Mouse (Mus musculus) right cerebral cortex, postnatal 36 days (tissue): ENCODE results near the gene Ttf1.
"Not testable (repeated sequence)": the region's sequence is repeated elsewhere in the genome, so short reads cannot be mapped to it uniquely, and the experiment has no call there.

Experiments used
- DNase-seq, 2 experiments: peaks; one replicate each; pipeline ENCODE4 v3.0.0; 2022; ENCODE audit warnings: low spot score in 2 of 2, mixed read lengths in 1 of 2

Ttf1 gene

GRCm38 (mm10) chr2:29054991-29055390 lies 5.1 kb upstream of the Ttf1 start, which contains the start of gene Cfap77:
Gene Cfap77 (minus strand): TSS chr2:29055066.
- no peak for DNase-seq

GRCm38 (mm10) chr2:29065796-29066195 lies 5.7 kb downstream of the Ttf1 start:
- no peak for DNase-seq

GRCm38 (mm10) chr2:29066410-29066809 lies 6.3 kb downstream of the Ttf1 start:
- DNase-seq: no peak

DNA sequence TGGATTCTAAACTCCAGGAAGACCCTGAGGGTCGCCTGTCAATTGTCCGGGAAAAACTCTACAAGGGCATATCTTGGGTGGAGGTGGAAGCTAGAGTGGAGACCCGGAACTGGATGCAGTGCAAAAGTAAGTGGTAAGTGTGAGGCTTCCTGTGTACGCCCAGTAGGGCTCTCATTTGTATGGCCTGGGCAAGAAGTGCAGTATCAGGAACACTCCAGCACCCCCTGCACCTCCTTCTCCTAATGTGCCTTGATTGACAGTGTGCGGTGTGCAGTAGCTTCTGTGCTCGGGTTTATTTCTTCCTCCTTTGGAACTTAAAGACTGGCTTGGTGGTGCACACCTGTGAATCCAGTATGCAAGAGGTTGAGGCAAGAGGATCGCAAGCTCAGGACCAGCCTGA lies 14.6 kb downstream of the Ttf1 start:
- no peak for DNase-seq

DNA sequence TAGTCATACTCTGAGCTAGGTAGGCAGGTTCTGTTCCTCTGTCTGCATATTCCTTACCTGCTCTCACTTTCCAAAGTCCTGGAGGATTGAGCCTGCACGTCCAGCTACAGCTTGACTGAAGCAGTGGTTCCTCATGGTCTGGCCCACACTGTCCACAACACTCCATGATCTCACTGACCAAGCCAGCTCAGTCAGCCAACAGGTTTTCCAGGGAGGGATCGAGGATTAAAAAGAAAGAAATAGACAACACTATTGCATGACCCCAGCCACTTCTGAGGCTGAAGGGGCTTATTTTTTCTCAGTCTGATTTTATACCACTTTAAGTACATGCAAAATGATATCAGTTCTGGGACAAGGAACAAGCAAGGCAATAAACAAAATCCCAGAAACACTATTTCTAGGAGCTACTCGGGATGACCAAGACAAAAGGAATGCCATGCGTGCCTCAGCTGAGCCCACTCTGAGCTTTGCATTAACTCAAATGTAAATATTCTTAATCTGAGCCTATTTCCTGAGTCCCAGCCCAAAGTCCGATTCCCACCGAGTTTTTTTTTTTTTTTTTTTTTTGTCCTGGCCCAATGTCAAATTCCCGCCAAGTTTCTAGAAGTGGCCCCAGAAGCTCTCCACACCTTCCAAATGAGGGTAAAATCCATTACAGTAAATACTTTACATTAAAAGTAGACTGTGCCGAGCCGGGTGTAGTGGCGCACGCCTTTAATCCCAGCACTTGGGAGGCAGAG lies 15.4 kb downstream of the Ttf1 start:
- DNase-seq: no peak

- DNase-seq: no peak
These were observed 16.2 kb downstream of the Ttf1 start for GRCm38 (mm10) chr2:29076226-29076625.

GRCm38 (mm10) chr2:29081965-29082364 lies 21.9 kb downstream of the Ttf1 start:
- DNase-seq: no peak

GRCm38 (mm10) chr2:29086026-29086425 lies 26.0 kb downstream of the Ttf1 start:
- no peak for DNase-seq

- DNase-seq: not testable (repeated sequence)
These were observed 29.2 kb downstream of the Ttf1 start for GRCm38 (mm10) chr2:29089276-29089675.

DNA sequence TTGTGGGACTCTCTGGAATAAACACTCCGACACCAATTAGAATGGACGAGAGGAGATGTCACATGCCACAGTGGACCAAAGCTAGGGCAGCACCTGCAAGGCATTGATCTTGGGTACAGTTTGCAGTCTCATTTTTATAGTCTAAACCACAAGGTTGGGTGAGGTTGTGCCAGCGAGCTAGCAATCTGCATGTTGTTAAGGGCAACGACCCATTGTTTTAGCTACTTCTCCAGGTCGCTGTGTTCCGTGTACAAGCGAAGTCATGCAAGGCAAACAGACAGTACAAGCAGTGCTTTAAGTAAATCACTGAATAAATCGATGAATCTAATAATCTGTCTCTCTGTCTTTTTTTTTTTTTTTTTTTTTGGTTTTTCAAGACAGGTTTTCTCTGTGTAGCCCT lies 35.6 kb downstream of the Ttf1 start:
- DNase-seq: no peak

DNA sequence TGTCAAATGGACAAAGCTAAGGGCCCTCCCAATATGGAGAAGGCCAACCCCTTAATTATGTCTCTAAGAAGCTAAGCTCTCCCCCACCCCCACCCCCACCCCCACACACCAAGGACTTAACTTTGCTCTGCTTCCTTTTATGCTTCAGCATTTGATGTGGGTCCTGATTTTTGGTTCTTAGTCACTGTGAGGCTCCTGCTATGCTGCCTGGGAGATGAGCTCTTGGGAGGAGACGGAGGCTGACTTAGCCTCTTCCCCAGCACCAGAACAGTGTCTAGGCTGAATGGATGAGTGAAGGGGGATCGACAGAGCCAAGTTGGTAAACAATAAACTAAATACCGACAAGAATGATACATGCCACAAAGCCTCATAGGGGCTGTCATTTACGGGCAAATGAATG lies 36.7 kb downstream of the Ttf1 start:
- DNase-seq: no peak

GRCm38 (mm10) chr2:29097465-29097864 lies 37.4 kb downstream of the Ttf1 start:
- DNase-seq: no peak

- DNase-seq: not testable (repeated sequence)
These were observed 37.9 kb downstream of the Ttf1 start for GRCm38 (mm10) chr2:29097955-29098354.

DNA sequence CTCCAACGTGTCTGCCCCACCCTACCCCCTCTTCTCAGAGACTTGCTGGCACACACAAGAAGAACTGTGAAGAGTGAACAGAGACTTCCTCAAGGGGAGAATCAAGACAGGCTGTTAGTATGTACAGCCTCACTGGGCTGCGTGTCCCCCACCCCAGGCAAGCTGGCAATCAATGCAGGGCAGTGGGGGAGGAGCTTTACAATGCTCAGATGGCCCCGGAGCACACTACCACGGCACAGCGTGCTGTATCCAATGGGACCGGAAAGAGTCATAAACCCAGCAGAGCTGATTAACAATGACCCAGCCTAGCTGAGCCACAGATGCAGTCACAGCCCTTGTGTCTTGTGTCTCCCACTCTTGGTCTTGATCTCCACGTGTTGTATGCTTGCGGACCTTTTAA lies 38.7 kb downstream of the Ttf1 start:
- no peak for DNase-seq

GRCm38 (mm10) chr2:29099646-29100045 lies 39.6 kb downstream of the Ttf1 start:
- DNase-seq: no peak

GRCm38 (mm10) chr2:29100822-29101534 lies 40.9 kb downstream of the Ttf1 start:
- DNase-seq: no peak

DNA sequence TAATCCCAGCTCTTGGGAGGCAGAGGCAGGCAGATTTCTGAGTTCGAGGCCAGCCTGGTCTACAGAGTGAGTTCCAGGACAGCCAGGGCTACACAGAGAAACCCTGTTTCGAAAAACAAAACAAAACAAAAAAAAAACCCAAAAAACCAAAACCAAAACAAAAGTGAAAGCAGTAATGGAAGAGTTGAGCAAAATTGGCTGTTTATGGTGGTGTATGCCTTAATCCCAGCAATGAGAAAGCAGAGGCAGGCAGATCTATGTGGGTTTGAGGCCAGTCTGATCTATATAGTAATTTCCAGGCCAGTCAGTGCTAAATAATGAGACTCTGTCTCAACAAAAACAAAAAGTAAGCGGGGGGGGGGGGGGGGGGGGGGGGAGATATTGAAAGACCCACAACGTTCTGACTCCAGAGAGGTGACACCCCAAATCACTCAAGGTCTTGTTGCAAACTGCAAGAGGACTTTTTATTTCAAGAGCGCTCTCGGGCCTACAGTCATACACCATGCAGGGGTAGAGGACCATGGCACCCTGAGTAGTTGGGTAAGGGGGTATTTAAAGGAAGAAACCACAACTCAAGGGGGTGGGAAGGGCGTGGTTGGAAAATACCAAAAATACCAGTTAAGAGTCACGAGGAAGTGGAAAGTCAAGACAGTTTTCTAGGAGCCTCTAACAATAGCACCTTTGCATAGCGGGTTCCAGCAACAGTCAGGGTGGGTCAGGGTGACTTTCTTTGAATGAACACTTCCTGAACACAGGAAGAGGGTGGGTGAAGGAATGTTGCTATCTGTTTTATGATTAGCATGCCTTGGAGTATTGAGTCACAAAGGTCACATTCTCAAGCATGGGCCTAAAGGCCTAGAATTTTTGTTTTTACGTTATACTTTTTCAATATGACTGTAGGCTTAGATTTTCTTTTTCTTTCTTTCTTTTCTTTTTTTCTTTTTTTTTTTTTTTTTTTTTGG lies 42.6 kb downstream of the Ttf1 start:
- not testable (repeated sequence) for DNase-seq

DNA sequence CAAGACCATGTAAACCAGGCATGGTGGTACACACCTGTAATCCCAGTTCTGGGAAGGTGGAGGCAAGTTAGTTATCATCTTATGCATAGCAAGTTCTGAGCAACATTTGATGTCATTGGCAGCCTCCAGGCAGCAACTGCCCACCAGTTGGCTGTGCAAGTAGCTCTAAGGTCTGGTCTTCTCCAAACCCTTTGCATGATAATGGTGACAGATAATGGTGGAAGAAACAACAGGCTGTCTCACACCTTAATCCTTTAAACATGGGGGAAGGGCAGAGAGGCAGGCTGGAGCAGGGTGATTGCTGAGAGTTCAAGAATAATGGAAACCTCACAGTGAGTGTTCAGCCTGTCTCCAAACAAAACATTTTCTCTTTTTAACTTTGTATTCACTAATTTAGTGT lies 60.9 kb downstream of the Ttf1 start:
- no peak for DNase-seq

GRCm38 (mm10) chr2:29122446-29122845 lies 62.4 kb downstream of the Ttf1 start:
- no peak for DNase-seq

DNA sequence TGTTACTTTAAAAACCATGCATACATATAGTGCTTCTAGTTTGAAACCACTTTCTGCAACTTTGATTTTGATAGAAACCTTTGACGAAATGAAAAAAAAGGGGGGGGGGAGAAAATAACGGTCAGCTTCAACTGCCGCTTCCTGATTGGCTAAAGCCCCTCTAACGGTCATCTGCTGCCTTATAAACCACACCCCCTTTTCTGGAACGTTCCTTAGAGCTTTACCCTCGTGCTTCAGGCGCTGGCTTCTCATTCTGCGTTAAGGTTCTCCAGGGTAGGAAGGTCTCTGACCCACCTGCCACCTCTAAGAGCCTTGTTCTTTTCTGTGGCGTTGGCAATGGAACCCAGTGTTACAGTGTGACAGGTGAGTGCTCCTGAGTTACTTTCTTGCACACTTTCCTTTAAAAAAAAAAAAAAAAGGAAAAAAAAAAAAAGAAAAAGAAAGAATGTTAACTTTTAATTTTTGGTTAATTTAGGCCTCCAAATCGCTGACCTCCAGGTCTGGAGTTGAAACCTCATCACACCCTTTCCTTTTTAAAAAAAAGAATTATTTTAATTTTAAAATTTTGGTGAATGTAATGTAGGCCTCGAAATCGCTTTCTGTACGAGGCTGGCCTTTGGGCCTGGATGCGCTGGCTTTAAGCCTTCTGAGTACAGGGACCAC lies 64.0 kb downstream of the Ttf1 start, which contains the start of gene Setx:
Setx (plus strand) TSS at position 275 of the 663 bp plus-strand sequence.
- no peak for DNase-seq

- no peak for DNase-seq
These were observed 64.5 kb downstream of the Ttf1 start for GRCm38 (mm10) chr2:29124571-29124935.
